Mouse (Mus musculus): Measurements from ENCODE around the gene Reep3.

Reep3 gene

DNA sequence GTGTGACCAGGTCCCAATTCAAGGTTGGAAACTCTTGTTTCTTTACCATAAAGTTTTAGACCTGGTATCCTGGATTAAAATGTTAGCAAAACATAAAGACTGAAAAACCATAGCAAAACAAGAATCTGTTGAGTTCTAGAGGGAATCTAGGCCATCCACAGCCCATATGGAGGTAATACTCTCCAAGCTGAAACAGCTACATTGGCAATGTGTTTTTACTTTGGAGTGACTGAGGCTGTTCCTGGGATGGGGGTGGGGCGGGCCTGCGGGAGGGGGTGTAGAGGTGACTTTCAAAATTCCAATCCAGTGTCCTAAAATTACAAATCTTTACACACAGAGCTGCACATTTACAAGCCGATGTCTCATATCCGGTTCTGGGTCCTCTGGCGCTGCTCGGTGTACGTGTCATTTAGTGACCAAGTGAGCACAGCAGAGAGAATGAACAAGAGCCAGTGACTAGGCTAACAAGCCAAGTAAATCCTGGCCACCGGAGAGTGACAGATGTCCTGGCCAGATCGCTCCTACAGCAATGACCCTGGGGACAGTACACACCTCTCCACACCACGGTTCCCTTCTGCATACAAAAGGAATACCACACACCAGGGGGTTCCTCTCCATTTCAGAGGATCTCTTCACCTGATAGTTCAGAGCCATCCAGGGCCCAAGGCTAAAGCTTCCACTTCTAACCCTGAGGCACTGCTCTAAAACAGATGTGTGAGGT lies 13.1 kb downstream of the Reep3 start:
- no peak for DNase-seq (ENCODE audit: low spot score in 2 of 2)

GRCm38 (mm10) chr10:67082531-67082930 lies 14.2 kb downstream of the Reep3 start:
- DNase-seq (ENCODE audit: low spot score in 2 of 2), result no peak

DNA sequence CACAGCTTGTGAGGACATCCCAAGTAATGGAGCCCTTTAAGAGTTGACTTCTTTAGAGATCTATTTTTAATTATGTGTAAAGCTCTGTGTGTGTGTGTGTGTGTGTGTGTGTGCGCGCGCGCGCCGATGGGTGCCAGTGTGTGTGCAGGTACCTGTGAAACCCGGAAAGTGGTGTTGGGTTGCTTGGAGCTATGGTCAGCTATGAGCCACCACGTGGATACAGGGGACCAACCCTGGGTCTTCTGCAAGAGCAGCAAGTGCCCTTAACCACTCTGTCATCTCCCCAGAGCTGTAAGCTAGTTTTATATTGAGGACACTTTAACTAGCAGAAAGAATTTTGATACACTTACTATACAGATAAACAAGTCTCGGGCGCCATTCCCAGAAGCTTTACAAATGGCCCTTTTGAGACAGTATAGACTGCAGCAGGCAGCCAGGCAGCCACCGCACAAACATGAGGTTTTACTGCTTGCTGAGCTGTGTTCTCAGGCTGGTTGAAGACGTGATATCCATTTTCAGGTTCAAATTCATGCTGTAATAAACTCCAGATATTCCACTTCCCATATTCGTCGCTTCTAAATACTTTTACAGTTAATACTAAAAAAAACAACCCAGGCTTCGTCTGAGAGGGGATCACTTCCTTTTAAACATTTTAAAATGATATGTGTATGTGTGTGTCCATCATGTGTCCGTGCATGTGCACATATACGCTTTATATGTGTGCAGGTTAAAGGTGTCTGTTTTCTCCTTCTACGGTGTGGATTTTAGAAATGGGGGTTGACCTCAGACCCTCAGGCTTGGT lies 15.3 kb downstream of the Reep3 start:
- DNase-seq (ENCODE audit: low spot score in 2 of 2), result no peak

- DNase-seq (ENCODE audit: low spot score in 2 of 2), result no peak
Measured at GRCm38 (mm10) chr10:67079030-67079429, 17.7 kb downstream of the Reep3 start.

- DNase-seq (ENCODE audit: low spot score in 2 of 2), result no peak
Measured at GRCm38 (mm10) chr10:67075931-67076878, 20.5 kb downstream of the Reep3 start.

DNA sequence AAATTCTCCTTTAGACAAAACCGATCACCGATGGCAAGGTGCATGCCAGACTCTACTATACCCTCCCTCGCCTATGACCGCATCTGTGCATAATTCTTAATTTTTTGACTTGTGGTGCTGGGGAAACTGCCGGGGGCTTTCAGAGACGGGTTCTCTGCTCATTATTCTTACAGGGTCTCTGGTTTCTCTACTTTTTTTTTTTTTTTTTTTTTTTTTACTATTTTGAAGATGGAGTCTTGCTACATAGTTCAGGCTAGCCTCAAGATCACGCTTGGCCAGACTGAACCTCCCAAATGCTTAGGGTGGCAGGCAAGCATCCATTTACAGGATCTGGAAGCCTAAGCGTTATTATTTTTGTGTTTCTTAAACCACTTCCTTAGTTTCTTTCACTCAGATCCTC lies 23.2 kb downstream of the Reep3 start:
- no peak for DNase-seq (ENCODE audit: low spot score in 2 of 2)

DNA sequence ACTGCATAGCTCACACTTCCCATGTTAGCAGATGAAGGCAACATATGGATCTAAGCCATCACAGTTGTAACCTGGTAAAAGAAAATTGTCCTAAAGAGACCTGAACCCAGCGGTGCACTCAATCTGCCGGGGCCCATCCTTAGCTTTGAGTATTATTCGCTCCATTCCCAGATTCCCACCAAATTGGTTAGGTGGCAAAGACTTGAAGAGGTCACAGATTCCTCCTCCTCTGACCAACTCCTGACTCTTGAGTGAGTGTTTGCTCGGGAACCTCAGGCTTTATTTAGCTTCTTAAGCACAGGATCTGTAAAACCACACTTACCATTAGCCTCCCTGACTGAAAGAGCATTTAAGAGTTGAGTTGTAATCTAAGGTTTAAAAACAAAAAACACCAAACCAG lies 24.1 kb downstream of the Reep3 start:
- no peak for DNase-seq (ENCODE audit: low spot score in 2 of 2)

DNA sequence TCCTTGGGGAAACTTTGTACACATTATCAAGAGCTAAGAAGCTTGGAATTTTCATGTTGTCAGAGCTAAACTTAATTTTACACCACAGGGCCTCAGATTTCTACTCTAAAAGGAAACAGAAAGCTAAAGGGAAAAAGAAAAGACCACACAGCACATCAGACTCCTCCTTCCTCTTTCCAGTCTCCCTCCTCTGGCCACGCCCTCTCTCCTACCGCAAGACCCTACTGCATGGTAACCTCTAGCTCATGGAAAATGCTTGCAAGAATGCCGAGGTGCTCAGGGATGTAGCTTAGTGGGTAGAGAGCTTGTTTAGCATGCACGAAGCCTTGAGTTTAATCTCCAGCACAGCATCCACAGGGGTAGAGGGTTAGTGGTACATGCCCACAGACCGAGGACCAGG lies 24.9 kb downstream of the Reep3 start:
- DNase-seq (ENCODE audit: low spot score in 2 of 2), result peak; percentile 40 to 55

- DNase-seq (ENCODE audit: low spot score in 2 of 2), result no peak
Measured at GRCm38 (mm10) chr10:67071389-67071788, 25.4 kb downstream of the Reep3 start.

GRCm38 (mm10) chr10:67069013-67069412 lies 27.7 kb downstream of the Reep3 start:
- peak in 1 of 2 experiments; percentile 24 for DNase-seq (ENCODE audit: low spot score in 2 of 2)

DNA sequence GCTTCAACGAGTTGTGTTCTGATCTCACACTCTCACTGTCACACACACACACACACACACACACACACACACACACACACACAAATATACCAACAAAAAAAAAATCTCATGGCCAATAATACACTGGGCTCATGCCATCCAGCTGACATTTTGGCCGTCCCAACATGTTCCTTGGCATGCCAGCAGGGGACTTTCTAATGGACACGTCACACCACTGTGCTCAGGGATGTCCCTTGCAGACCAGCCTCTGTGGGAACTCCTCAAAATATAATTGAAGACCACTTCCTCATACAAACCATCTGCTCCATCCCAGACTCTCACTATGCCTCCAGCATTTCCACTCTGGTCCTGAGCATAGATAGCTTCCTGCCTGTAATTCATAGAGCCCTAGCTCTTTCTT lies 30.3 kb downstream of the Reep3 start:
- no peak for DNase-seq (ENCODE audit: low spot score in 2 of 2)

GRCm38 (mm10) chr10:67065927-67066326 lies 30.8 kb downstream of the Reep3 start:
- no peak for DNase-seq (ENCODE audit: low spot score in 2 of 2)

GRCm38 (mm10) chr10:67065277-67065887 lies 31.4 kb downstream of the Reep3 start:
- DNase-seq (ENCODE audit: low spot score in 2 of 2), result peak; percentile 18 to 33

DNA sequence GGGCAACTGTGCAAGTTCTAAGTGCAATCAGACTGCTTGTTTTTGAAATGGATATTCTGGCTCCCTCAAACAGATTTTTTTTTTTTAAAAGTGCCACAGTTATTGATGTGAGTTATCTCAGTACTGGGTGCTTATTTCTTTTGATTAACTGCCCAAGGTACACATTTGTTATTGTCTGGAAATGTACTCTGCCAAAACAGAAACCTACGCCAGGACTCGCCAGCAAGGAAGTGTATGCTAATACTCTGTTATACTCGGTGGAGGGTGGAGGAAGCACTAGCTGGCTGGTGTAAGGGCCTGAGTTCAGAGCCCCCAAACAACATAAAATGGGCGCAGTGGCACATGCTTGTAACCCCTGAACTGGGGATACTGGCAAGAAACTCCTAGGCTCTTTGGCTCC lies 34.9 kb downstream of the Reep3 start:
- no peak for DNase-seq (ENCODE audit: low spot score in 2 of 2)

DNA sequence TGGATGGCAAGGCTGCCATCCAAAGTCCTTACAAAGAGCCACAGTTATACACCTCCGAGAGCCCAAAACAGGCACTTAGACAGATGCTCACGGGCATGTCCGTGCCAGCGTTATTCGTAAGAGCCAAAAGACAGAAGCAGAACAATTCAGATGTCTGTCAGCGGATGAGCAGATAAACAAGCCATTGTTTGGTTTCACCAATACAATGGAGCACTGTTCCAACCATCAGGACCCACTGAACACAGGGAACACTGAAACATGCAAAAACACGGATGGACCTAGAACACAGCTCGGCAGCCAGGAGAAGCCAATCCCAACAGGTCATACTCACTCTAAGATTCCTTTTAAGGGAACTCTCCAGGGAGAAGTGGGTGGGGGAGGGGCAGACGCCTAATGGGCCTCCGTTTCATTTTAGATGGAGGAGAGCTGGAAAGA lies 35.4 kb downstream of the Reep3 start:
- no peak for DNase-seq (ENCODE audit: low spot score in 2 of 2)

- DNase-seq (ENCODE audit: low spot score in 2 of 2), result no peak
Measured at GRCm38 (mm10) chr10:67058702-67059101, 38.0 kb downstream of the Reep3 start.

- no peak for DNase-seq (ENCODE audit: low spot score in 2 of 2)
Measured at GRCm38 (mm10) chr10:67058297-67058696, 38.4 kb downstream of the Reep3 start.

DNA sequence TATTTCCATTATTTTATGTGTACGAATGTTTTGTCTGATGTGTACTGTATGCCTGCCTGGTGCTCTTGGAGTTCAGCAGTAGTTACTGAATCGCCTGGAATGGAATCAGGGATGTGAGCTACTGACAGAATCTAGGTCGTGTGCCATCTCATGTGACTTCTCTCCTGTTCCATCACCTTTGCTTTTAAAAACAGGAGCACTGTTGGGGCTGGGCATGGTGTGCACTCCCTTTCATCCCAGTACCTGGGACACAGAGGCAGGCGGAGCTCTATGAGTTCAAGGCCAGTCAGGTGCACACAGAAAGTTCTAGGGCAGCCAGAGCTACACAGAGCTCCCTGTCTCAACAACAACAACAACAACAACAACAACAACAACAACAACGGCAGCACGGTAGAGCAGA lies 39.0 kb downstream of the Reep3 start:
- no peak for DNase-seq (ENCODE audit: low spot score in 2 of 2)

- DNase-seq (ENCODE audit: low spot score in 2 of 2), result no peak
Measured at GRCm38 (mm10) chr10:67057208-67057607, 39.5 kb downstream of the Reep3 start.

GRCm38 (mm10) chr10:67055867-67056856 lies 40.6 kb downstream of the Reep3 start:
- no peak for DNase-seq (ENCODE audit: low spot score in 2 of 2)
